Mouse (Mus musculus): Measurements from ENCODE around the gene Ppfia1.

- TF ChIP-seq CTCF (IDR thresholded peaks at IDR 0.05; ENCODE audit: low read depth) (no peak), EP300 (IDR thresholded peaks at IDR 0.05; ENCODE audit: low read depth) (no peak)
These were observed 46.9 kb upstream of the Ppfia1 start for GRCm38 (mm10) chr7:144600333-144600900.

All from heart, postnatal 0 days (tissue).